Mouse (Mus musculus) kidney, adult 8-10 months (tissue): ENCODE measurements at regions not wholly inside any gene's neighbourhood (a gene's known extent, or its start where the extent isn't known, plus 50 kb on each side); places are given as distances from the start of the nearest gene placed in this dataset.

Source experiments
- DNase-seq, 2 experiments: peaks; one replicate each; pipeline ENCODE4 v3.0.0; 2022

- DNase-seq, result no peak
These were observed 278.7 kb upstream of the Sel1l start for GRCm38 (mm10) chr12:92127648-92128047.

- no peak for DNase-seq
These were observed 271.3 kb upstream of the Sel1l start for GRCm38 (mm10) chr12:92120164-92120815.

GRCm38 (mm10) chr12:92109615-92110014 is 260.7 kb upstream of the Sel1l start:
- peak; percentile 7 to 36 for DNase-seq

GRCm38 (mm10) chr12:92100080-92100479 is 251.1 kb upstream of the Sel1l start:
- DNase-seq, result no peak

- DNase-seq, result no peak
These were observed 243.9 kb upstream of the Sel1l start for GRCm38 (mm10) chr12:92092794-92093365.

- DNase-seq, result no peak
These were observed 224.3 kb upstream of the Sel1l start for GRCm38 (mm10) chr12:92073209-92073608.

GRCm38 (mm10) chr12:92062731-92063130 is 213.8 kb upstream of the Sel1l start:
- DNase-seq, result no peak

- no peak for DNase-seq
These were observed 191.5 kb upstream of the Sel1l start for GRCm38 (mm10) chr12:92040481-92040880.

- no peak for DNase-seq
These were observed 180.2 kb upstream of the Sel1l start for GRCm38 (mm10) chr12:92029192-92029591.

- no peak for DNase-seq
These were observed 179.4 kb upstream of the Sel1l start for GRCm38 (mm10) chr12:92028354-92028753.

- no peak for DNase-seq
These were observed 175.7 kb upstream of the Sel1l start for GRCm38 (mm10) chr12:92024461-92025218.

- DNase-seq, result no peak
These were observed 170.8 kb upstream of the Sel1l start for GRCm38 (mm10) chr12:92019593-92020224.

- DNase-seq, result no peak
These were observed 166.4 kb upstream of the Sel1l start for GRCm38 (mm10) chr12:92015373-92015772.

- no peak for DNase-seq
These were observed 165.0 kb upstream of the Sel1l start for GRCm38 (mm10) chr12:92013979-92014378.

- DNase-seq, result peak in 1 of 2 experiments; percentile 38
These were observed 164.3 kb upstream of the Sel1l start for GRCm38 (mm10) chr12:92013244-92013643.

- DNase-seq, result no peak
These were observed 155.6 kb upstream of the Sel1l start for GRCm38 (mm10) chr12:92004391-92005094.

- no peak for DNase-seq
These were observed 150.1 kb upstream of the Sel1l start for GRCm38 (mm10) chr12:91999031-91999430.

- no peak for DNase-seq
These were observed 148.4 kb upstream of the Sel1l start for GRCm38 (mm10) chr12:91997404-91997803.

- DNase-seq, result no peak
These were observed 146.6 kb upstream of the Sel1l start for GRCm38 (mm10) chr12:91995545-91995944.

GRCm38 (mm10) chr12:91986448-91986847 is 137.5 kb upstream of the Sel1l start:
- DNase-seq, result no peak

GRCm38 (mm10) chr12:91980321-91980720 is 131.4 kb upstream of the Sel1l start:
- no peak for DNase-seq

GRCm38 (mm10) chr12:91971045-91971444 is 122.1 kb upstream of the Sel1l start:
- DNase-seq, result no peak

- no peak for DNase-seq
These were observed 117.0 kb upstream of the Sel1l start for GRCm38 (mm10) chr12:91965937-91966336.
